Mouse (Mus musculus): ENCODE measurements around the gene Gjb1.

The Gjb1 gene

GRCm38 (mm10) chrX:101418946-101419724 is 43.0 kb downstream of the Gjb1 start:
- DNase-seq (ENCODE audit: low read depth, low spot score) = peak; percentile 45

GRCm38 (mm10) chrX:101419725-101420699 is 43.8 kb downstream of the Gjb1 start:
- DNase-seq (ENCODE audit: low read depth, low spot score) = peak; percentile 89

GRCm38 (mm10) chrX:101420700-101421095 is 44.5 kb downstream of the Gjb1 start, which contains the start of gene Zmym3:
Gene Zmym3, minus strand, starts transcription at chrX:101420849.
- DNase-seq (ENCODE audit: low read depth, low spot score) = peak; percentile 1

- no peak for DNase-seq (ENCODE audit: low read depth, low spot score)
Measured at GRCm38 (mm10) chrX:101423462-101423861, 47.3 kb downstream of the Gjb1 start.

GRCm38 (mm10) chrX:101427774-101428173 is 51.6 kb downstream of the Gjb1 start:
- peak; percentile 65 for DNase-seq (ENCODE audit: low read depth, low spot score)

GRCm38 (mm10) chrX:101428785-101429141 is 52.6 kb downstream of the Gjb1 start:
- DNase-seq (ENCODE audit: low read depth, low spot score) = no peak

- DNase-seq (ENCODE audit: low read depth, low spot score) = peak; percentile 95
Measured at GRCm38 (mm10) chrX:101429142-101429949, 53.2 kb downstream of the Gjb1 start, which contains the start of gene Nono. Gene Nono, plus strand, starts transcription at chrX:101429318.

- no peak for DNase-seq (ENCODE audit: low read depth, low spot score)
Measured at GRCm38 (mm10) chrX:101429976-101430375, 53.8 kb downstream of the Gjb1 start.
